Mouse (Mus musculus): ENCODE data around the gene Lcp2.

Gene Lcp2

DNA sequence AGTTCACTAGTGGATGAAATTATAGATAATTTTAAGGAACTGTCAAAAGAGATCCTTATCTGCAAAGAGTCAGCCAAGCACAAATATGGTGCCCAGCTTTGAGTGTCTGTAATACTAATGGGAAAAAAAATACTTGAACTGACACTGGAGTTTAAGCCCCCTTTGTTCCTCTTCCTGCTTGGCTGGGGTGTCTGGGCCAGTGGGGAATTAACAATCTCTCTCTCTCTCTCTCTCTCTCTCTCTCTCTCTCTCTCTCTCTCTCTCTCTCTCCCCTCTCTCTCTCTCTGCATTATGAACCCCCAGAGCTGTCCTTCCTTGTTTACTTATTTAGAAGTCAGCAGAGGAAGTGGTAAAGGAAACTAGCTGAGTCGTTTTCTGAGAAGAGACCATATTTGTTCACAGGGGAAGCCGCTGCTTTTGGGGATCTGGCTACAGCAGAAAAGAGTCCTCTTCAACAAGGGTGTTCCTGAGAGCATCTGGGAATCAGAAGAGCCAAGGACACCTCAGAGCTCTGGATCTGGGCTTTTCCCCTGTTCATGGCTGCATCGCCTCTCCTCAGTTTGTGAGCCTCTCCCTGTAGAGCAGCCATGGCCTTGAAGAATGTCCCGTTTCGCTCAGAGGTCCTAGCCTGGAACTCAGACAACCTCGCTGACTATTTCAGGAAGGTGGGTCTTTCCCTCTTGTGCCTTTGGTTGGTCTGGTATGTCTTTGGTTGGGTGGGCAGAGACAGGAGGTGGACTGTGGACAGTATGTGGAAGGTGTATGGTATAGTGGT lies at the start of gene Lcp2:
TSS of gene Lcp2 (plus strand) at position 154 of the 775 bp plus-strand sequence.
- no peak for DNase-seq

DNA sequence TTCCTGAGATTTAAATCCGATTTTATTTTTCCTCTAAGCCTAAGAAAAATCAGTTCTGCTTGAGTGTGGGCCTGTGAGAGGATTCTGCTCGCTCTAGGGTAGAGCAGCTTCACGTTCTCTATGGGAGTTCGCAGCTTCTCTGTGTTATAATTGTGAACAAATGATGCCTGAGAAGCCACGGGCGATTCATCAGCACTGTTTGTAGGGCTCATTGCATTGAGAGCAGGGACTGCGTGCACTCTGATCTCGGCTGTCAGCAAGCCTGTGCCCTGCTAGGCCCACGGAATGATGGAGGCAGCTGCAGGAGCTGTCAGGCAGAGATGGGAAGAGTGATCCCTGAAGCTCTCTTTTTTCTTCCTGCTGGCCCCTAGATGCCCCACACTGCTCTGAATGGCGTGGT lies 48.5 kb upstream of the Lcp2 start:
- DNase-seq: no peak

DNA sequence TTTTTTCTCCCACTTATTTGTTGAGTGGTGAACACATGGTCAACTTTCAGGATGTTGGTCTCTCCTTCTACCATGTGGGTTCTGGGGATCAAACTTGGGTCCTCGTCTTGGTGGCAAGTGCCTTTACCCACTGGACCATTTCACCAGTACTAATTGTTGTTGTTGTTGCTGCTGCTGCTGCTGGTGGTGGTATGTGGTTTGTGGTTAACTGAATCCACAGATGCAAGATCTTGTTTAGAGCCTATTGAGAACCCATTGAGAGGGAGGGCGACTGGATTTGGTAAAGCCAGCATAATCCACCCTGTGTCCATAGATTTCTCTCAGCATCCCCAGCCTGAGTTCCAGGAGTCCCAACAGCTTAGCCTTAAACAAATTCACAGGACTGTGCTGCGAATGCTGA lies 46.3 kb upstream of the Lcp2 start:
- no peak for DNase-seq

DNA sequence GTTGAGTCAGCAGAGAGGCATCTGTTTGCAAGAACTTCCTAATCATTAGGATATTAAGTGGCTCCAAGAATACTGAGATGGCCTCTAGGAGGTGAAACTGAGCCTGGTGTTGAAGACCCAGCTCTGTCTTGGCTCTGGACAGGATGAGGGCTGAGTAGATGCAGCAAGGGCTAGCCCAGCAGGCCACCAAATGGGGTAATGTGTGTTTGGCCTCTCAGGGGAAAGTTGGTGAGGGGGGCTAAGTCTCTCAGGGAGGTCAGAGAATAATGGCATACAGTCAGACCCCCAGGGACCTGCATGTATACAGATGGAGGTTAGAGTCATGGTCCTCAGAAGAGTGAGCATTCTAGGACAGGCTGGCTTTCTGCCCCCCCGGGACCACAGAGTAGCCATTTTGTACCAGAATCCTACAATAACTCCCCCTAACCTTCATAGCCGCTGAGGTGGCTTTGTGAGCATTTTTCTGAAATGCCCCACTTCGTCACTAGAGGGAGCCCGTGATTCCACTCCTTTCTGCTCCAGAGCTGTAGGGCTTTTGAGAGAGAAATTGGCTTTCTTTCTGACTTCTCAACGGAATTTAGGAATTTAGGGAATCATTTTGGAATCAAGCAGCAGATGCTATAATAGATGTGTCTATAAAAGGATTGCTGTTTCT lies 44.7 kb upstream of the Lcp2 start:
- peak; percentile 10 to 58 for DNase-seq

DNA sequence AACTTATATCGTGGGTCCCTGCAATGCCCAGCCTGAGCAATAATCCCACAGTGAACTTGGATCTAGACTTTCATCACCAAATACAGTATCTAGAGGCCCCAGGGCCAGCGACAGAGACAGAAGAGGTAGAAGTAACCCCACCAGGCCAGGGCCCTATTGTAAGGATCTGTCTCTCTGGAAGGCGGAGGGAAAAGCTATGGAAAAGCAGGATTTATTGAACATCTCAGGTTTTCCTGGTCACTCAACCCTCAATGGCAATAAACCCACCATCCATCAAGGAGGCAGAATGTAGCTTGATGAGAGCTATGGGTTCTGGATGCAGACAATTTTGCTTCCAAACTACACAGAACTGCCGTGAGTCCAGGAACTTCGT lies 44.1 kb upstream of the Lcp2 start:
- no peak for DNase-seq

DNA sequence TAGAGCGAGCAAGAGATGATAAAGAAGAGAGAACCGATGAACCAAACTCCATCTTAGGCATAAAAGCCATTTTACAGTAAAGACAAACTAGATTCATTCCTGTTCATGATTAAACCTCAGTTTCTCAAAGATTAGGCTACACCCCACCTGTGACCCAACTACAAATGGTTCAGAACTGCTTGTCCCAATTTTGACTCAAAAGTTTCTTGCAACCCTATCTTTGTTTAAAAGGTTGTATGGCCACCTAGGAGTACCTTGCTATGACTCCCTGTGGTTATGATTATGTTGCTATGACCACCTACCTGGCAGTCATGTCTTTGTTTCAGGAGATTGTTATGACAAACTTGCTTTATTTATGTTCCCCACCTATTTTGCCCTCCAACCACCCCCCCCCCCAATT lies 39.1 kb upstream of the Lcp2 start:
- no peak for DNase-seq

DNA sequence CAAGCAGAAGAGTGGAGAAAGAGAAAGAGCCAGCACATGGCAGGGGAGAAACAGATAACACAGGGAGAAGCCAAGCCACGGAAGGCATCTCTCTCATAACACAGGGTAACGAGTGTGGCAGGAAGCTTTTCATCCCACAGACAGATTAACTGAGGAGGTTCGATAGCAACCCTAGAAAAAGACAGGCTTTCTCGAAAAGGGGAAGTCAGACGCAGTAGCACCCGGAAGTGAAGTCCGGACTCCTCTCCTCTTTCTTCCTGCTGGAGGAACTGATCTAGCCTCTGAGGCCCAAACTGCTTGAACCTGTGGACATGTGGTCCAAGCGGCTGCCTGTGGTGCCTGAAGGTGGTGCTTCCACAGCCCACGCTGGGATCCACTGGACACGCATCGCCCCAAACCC lies 38.5 kb upstream of the Lcp2 start:
- no peak for DNase-seq

DNA sequence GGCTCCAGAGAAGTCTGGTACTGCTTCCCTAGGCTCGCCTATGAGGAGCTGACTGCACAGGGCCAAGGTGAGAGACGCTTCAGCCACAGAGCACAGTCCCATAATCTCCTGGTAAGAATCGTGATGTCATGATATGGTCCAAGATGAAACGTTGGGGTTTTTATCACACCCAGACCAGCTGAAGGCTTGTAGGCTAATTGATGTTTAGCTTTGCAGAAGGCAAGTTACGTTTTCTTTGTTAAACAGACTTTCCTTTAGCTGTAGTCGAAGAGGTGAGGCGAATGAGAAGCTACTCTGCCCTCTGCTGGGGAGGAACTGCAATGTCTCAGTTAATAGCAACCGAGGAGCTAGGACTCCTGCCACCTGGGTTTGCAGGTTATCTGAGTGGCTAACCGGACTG lies 38.0 kb upstream of the Lcp2 start:
- peak; percentile 17 to 46 for DNase-seq

DNA sequence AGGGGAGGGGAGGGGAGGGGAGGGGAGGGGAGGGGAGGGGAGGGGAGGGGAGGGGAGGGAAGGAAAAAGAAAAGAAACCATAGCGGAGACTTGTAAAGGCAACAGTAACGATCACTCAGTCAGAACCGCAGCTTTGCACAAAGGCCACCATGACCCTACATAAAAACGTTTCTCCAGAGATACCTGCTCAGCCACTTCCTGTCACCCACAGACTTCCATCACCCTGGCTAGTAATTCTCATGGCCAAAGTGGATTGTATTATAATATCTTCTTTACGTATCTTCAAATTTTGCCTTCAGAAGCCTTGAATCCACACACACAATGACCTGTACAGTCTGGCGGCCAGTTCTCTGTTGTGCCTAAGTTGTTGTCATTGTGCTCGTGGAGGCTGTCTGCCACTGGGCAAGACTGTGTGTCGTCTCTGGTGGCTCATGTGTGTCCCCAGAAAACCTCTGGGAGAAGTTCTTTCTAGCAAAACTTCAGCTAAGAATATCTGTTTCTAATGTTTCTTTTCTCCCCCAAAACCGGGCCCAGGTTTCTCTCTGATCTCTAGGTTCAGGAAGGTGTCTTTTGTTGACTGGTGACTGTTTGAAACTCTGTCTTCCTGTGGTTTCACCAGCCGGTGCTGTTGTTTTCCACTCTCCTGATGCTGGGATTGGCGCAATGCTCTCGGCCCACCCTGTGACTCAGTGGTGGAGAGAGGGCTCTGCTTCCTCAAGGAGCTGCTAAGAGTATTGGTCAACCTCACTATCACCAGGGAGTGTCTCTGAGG lies 37.2 kb upstream of the Lcp2 start:
- DNase-seq: no peak

DNA sequence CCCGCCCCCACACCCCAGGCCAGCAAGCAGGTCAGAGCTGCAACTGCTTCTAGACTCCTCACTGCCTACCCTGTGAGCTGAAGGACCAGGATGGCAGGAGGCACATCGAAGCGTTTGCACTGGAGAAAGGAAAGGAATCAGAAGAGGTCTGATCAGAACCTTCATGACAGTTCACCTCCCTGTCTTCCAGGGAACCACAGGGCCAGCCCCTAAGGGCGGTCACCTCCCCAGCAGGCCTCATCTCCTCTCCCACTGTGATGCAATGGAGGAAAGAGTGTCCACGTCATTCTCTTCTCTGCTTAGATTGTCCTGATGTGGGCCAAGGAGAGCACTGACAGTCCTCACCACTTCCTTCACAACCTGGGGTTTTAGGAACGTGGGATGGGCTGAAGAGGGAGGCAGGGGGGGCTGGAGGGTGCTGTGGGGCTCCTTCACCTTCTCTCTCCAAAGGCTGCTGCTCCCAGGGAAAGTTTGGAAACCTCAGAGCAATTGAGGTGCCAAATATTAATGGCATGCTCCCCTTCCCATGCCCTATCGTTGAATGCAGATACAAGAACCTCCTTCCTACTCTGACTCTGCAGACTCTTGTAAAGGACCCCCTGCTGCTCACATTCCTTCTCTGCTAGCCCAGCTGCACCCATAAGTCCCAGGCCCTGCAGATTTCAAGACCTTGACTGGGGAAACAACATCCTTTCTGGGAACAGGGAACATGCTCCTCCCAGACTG lies 36.4 kb upstream of the Lcp2 start:
- DNase-seq: no peak

DNA sequence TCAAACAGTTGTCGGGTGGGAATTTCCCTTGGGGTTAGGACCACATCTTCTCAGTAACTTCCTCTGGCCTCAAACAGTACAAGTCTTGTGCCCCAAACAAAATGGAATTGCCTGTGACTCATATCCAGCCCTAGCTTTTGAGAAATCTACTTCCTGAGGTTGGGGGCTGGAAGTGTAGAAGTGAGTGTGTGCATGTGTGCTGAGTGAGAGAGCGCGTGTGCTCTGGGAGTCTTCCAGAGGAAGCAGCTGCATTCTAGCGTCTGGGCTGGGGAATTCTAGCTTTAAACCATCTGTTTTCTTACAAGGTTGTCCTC lies 35.9 kb upstream of the Lcp2 start:
- DNase-seq: peak in 1 of 2 experiments; percentile 8

DNA sequence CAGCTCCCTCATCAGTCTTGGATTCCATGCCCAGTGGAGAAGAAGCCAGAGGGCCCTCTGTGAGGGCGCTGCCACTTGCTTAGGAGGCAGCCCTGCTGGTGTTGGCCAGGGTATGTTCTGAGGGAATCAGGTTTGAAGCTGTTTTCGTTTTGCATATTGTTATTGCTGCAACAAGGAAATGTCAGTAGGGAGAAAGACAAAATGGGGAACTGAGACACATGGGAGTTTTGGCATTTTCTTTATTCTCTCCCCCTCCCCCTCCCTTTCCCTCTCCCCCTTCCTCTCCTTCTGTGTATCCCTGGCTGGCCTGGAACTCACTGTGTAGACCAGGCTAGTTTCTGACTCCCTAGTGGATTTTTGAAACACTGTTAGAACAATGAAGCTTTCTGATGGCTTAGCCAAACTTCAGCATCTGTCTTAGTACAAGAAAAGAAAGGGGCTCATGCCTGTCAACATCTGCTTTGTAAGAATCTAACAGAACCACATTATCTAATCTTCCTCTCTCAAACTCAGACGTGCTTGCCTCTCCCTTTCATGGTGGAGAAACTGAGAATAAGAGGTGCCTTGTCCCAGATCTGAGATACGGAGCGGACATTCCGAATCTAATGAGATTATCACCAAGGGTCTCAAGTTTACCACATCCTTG lies 34.6 kb upstream of the Lcp2 start:
- no peak for DNase-seq

DNA sequence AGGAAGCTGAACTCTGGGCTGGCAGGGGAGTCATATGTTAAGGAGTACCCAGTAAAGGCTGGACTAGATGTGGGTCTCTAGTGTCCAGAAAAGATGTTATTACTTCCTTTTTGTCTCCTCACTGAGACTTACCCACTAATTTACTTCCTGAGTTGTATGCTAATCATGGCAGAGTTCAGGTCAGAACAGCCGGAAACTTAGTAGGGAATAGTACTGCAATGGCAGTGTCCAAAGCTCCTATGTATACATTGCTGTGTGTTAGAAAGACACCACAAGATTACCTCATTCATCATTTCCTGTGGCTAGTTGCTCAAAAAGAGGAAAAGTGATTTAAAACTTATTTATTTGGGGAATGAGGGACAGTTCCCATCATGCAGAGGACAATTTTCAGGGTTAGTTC lies 21.6 kb upstream of the Lcp2 start:
- DNase-seq: no peak

DNA sequence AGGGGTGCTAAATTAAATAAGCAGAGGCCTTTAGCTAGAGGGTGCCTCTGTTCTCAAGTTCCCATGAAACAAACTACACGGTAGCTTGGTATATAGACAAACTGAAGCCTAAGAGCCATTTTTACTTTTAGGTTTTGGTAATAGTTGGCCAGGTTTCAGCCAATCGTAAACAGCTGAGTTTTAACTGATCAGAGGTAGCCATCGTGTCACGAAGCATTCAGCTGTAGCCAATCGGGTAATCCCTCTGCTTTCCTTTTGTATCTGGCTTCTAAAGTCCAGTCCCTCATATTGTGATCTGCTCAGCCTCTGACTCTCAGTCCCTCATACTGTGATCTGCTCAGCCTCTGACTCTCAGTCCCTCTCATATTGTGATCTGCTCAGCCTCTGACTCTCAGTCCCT lies 17.1 kb upstream of the Lcp2 start:
- DNase-seq: no peak

DNA sequence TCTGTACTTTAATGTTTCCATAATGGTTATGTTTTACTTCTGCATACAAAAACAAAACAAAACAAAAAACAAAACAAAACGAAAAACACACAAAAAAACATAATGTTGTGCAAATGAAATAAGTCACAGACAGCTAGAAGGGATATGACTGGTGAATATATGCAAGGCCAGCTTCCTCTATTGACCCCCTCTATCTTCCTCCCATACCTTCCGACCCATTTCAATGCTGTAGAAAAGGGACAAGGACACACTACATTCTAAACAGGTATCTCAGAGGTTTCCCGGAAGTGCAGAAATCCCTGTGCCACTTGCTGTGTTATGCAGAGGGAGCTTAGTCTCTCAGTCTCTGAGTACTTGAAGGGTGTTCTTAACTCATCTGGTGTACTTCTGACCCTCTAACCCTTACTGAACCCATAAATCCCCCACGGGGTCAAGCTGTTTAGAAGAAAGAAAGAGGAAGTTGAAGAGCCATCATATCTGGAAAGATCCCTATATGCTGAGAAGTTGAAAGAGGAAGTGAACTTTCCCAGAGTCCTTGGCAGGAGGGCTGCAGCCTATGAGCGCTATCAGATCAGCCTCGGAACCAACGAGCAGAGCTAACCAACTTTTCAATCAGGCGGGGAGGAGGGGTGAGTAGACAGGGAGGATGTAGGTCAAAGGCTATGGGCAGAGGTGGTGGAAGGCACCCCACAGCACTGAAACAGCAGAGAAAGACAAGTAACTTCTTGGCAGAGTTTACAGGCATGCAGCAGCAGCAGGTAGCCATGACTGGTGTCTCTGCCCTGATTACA lies 15.5 kb upstream of the Lcp2 start:
- DNase-seq: no peak

DNA sequence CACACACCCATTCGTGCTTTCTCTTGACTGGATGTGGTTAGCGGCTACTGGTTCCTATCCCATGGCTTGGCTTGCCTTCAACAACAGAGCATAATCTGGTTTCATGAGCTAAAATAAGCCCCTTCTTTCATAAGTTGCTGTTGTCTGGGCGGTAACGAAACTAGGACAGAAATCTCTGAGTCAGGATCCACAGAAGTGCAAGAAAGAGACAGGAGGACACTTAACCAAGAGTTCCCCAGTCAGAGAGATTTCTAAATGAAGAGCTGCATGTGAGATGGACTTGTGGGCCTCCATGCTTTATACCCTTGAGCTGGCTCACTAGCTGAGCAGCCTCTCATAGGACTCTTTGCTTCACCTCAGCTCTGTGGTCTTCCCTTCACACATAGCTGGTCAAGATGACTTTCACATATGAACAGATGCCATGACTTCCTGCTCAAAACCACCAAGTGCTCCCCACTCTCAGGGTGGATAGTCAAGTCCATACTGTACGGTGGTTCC lies 12.7 kb upstream of the Lcp2 start:
- no peak for DNase-seq

DNA sequence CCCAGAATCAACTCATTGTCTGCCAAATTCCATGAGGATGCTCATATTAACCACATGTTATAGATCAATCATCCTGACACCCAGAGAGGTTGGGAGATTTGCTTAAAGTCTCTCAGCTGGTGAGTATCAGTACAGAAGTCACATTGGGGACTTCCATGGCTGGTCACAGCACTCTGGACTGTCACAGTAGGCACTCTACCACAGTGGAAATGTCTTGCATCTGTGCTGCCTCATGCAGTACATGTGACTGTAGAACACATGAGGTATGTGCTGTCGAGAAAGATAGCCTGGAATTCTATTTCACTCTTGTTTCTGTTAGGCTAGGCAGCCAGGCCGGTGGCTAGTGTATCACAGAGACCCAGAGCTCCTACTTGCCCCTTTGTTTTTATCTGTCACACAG lies 11.9 kb upstream of the Lcp2 start:
- DNase-seq: no peak

DNA sequence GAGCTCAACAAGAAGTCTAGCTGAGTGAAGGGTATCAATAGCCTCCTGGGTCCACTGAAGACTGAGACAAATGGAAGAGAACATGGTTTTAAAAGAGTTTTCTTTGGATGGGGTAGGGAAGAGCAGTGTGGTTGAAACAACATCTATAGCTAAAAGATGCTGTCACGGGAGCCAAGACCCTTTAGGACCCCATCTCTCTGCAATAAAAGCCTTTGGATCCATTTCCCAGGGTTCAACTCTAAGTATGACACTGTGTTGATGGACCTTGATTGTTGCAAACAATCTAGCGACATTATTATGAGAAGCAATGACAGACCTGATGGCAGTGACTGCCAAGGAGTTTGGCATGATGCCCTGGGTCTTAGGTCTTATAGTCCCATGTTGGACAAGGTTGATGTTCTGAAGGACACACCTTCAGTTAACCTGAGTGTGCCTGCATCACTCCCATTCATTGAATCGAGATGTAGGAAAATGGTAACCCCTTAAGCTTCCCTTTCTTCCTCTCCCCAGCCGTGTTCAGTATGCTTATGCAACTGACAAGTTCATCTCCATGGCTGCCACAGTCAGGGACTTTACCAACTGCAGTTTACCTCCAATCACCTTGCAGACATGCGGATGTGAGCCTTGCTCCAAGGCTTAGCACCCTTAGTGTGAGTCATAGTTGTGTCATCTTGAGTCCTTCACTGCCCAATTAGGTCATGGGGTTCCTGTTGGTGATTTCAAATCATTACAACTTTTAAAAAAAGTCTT lies 10.6 kb upstream of the Lcp2 start:
- DNase-seq: no peak

DNA sequence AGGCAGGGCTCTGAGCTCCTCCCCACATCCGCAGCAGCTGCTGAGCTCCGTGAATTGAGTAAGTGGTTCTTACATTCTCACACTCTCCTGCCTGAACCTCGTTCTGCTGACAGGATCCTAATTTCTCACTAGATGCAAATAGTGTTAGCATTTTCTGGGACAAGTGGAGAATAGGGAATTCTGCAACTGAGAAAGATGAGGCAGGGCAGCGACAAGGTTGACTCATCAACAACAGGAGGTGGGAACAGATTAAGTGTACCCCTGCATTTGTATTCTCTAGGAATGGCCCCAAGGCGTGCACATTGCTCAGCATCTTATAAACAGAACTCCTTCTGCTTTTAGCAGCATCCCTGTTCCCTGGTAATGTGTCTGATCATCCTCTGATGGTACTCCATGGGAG lies 6.7 kb upstream of the Lcp2 start:
- DNase-seq: no peak

DNA sequence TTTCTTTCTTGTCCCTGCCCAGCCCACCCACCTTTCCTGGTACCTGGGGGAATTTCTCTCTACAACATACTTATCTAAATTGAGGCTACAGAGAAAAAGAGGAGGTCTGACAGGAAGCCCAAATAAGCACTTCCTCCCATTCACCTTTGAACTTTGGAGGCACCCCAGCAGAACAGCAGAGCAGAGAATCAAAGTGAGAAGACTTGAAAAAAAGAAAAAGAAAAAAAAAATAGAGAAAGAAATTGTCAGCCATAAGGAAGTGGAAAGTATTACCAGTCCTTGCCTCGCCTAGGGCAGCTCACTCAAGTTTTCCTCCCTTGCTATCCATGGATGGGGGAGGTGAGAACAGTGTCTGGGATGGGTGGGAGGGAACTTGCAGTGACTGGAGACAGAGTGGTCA lies 3.9 kb upstream of the Lcp2 start:
- no peak for DNase-seq

DNA sequence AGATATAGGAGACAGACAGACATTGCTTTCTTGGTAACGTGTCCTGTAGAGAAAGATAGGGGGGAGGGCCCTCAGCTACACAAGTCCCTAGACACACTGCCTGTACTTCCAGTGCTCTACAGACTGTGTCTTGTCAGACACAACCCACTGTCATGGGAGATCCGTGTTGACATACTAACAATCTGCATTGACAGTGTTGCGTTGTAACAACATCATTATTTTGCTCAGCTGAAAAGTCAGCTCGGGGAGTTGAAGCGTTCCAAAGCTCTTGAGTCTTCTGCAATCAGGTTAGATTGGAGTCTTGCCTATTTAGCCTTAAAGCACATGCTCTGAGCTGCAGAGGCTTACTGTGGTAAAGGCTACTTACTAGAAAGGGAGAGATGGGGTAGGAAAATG lies 820 bp downstream of the Lcp2 start:
- DNase-seq: no peak

Data from kidney, adult 8-10 months (tissue).